Mouse (Mus musculus) lung, embryonic 14.5 days (tissue): ENCODE measurements around the gene Nek1. TPM values are rescaled to one million over a fixed set of nuclear protein-coding genes. Genes with fewer than 3 reads are reported as not detected.

Experiments used
- ATAC-seq: fragments of 200-750 bp; cut with Nextera tagmentation; 2 replicates; pipeline ENCODE4 v1.8.0; 2017; ENCODE audit warnings: mild to moderate bottlenecking, moderate TSS enrichment, moderate library complexity; ENCODE audit not compliant: insufficient read depth
- DNase-seq: peaks from one replicate; pipeline ENCODE4 v3.0.0-alpha.2; 2015
- H3K27ac ChIP-seq: fragments of 300-500 bp; sonication (generic); 2 replicates; pipeline ENCODE4 v1.5.1; 2014; ENCODE audit warnings: low read depth, mild to moderate bottlenecking, moderate library complexity
- H3K27me3 ChIP-seq: fragments of 300-500 bp; sonication (generic); 2 replicates; pipeline ENCODE4 v1.6.1; 2014; ENCODE audit warnings: low read length, control low read depth; ENCODE audit not compliant: insufficient read depth
- H3K36me3 ChIP-seq: fragments of 300-500 bp; sonication (generic); 2 replicates; pipeline ENCODE4 v1.6.1; 2014; ENCODE audit warnings: control low read depth; ENCODE audit not compliant: insufficient read depth
- H3K4me1 ChIP-seq: fragments of 300-500 bp; sonication (generic); 2 replicates; pipeline ENCODE4 v1.6.1; 2014; ENCODE audit warnings: antibody characterized with exemption, control low read depth; ENCODE audit not compliant: insufficient read depth
- H3K4me2 ChIP-seq: fragments of 300-500 bp; sonication (generic); 2 replicates; pipeline ENCODE4 v1.6.1; 2014; ENCODE audit warnings: mild to moderate bottlenecking
- H3K4me3 ChIP-seq: fragments of 300-500 bp; sonication (generic); 2 replicates; pipeline ENCODE4 v1.5.1; 2014; ENCODE audit warnings: low read depth, low read length
- H3K9ac ChIP-seq: fragments of 300-500 bp; sonication (generic); 2 replicates; pipeline ENCODE4 v1.6.1; 2014
- H3K9me3 ChIP-seq: fragments of 300-500 bp; sonication (generic); 2 replicates; pipeline ENCODE4 v1.6.1; 2016; ENCODE audit warnings: low read depth, low read length, control low read depth
- CTCF ChIP-seq: IDR thresholded peaks from 2 replicates; pipeline ENCODE4 v1.5.1; 2016; ENCODE audit warnings: antibody characterized with exemption, low read depth
- WGBS: fragments of 180-500 bp; shearing (Covaris S2); extraction: QIAGEN DNeasy Blood & Tissue Kit; methylation state at CpG from one replicate; pipeline ENCODE4 v1.1.7; 2014; 5-methylcytosine and 5-hydroxymethylcytosine counted together
- polyA plus RNA-seq: library from polyadenylated mRNA; unstranded; fragments of >200 nt; fragmentation: Nextera tagmentation; extraction: Ambion mirVana; gene quantifications from 2 replicates; pipeline ENCODE4 v1.2.1, GENCODE M21; 2014

Gene Nek1
- polyA plus RNA-seq, 1 experiment from 2014 or later, result 20.7 TPM

GRCm38 (mm10) chr8:60992561-60992909 is 460 bp upstream of the Nek1 start:
- H3K4me2 ChIP-seq, result peak overlapping the region; percentile 85
- TF ChIP-seq CTCF, result no peak
- H3K36me3 ChIP-seq, result no peaks in the 10 kb centered on the region
- H3K27me3 ChIP-seq, result no peaks in the 10 kb centered on the region
- peak; percentile 90 for ATAC-seq
- peak overlapping the region; percentile 58 for H3K9ac ChIP-seq
- H3K9me3 ChIP-seq, result no peaks in the 10 kb centered on the region
- peaks cover 3% of the 10 kb centered on the region; the same call in 1 of the 2 replicates for H3K4me1 ChIP-seq
- peak overlapping the region; percentile 79 for H3K4me3 ChIP-seq
- H3K27ac ChIP-seq, result peak overlapping the region; percentile 94
- WGBS, result under 1% methylated on average over 16 of the region's 16 CpGs
- peak; percentile 78 for DNase-seq

- Histone ChIP-seq H3K36me3 (no peaks in the 10 kb centered on the region), H3K27me3 (no peaks in the 10 kb centered on the region), H3K27ac (peak overlapping the region; percentile 94), H3K4me3 (peak overlapping the region; percentile 79), H3K9ac (peak overlapping the region; percentile 77), H3K4me1 (peaks cover 3% of the 10 kb centered on the region; the same call in 1 of the 2 replicates), H3K9me3 (no peaks in the 10 kb centered on the region), H3K4me2 (peak overlapping the region; percentile 85)
- ATAC-seq (no peak), DNase-seq (no peak)
- 2% methylated on average over 12 of the region's 12 CpGs for WGBS
- TF ChIP-seq CTCF, result no peak
These were observed 618 bp downstream of the Nek1 start for GRCm38 (mm10) chr8:60993639-60993986.

- ATAC-seq (no peak), DNase-seq (peak; percentile 39)
- no peak overlapping the region for H3K27ac ChIP-seq
- peaks cover 3% of the 10 kb centered on the region; the same call in 1 of the 2 replicates for H3K4me1 ChIP-seq
- H3K4me3 ChIP-seq, result no peak overlapping the region
- no peak overlapping the region for H3K4me2 ChIP-seq
- H3K36me3 ChIP-seq, result no peaks in the 10 kb centered on the region
- WGBS, result 68% methylated on average over 3 of the region's 3 CpGs
- no peaks in the 10 kb centered on the region for H3K27me3 ChIP-seq
- no peak for TF ChIP-seq CTCF
- no peak overlapping the region for H3K9ac ChIP-seq
- no peaks in the 10 kb centered on the region for H3K9me3 ChIP-seq
These were observed 3.5 kb downstream of the Nek1 start for GRCm38 (mm10) chr8:60996468-60996867.

GRCm38 (mm10) chr8:61041951-61042350 is 49.0 kb downstream of the Nek1 start:
- Histone ChIP-seq H3K9me3 (no peaks in the 10 kb centered on the region), H3K27ac (no peak overlapping the region), H3K9ac (no peak overlapping the region), H3K27me3 (no peaks in the 10 kb centered on the region), H3K36me3 (0 out of 2 replicates have a peak, but pooled peaks cover 5% of the 10 kb centered on the region), H3K4me2 (no peak overlapping the region), H3K4me3 (no peak overlapping the region), H3K4me1 (no peaks in the 10 kb centered on the region)
- DNase-seq (peak; percentile 84), ATAC-seq (no peak)
- TF ChIP-seq CTCF, result peak; percentile 79

- Histone ChIP-seq H3K27me3 (no peaks in the 10 kb centered on the region), H3K9me3 (no peaks in the 10 kb centered on the region), H3K4me1 (no peaks in the 10 kb centered on the region), H3K4me3 (no peak overlapping the region), H3K4me2 (no peak overlapping the region), H3K36me3 (no peaks in the 10 kb centered on the region), H3K9ac (no peak overlapping the region), H3K27ac (no peak overlapping the region)
- ATAC-seq (no peak), DNase-seq (no peak)
- TF ChIP-seq CTCF, result no peak
- WGBS, result 78% methylated on average over 4 of the region's 4 CpGs
These were observed 50.9 kb downstream of the Nek1 start for GRCm38 (mm10) chr8:61043874-61044273.

GRCm38 (mm10) chr8:61046816-61047215 is 53.8 kb downstream of the Nek1 start:
- no peaks in the 10 kb centered on the region for H3K27me3 ChIP-seq
- H3K4me1 ChIP-seq, result no peaks in the 10 kb centered on the region
- no peaks in the 10 kb centered on the region for H3K9me3 ChIP-seq
- no peak overlapping the region for H3K4me2 ChIP-seq
- WGBS, result 52% methylated on average over 1 of the region's 1 CpGs
- H3K9ac ChIP-seq, result no peak overlapping the region
- no peak overlapping the region for H3K4me3 ChIP-seq
- no peak for ATAC-seq
- peaks cover 8% of the 10 kb centered on the region; the same call in 1 of the 2 replicates for H3K36me3 ChIP-seq
- no peak for TF ChIP-seq CTCF
- DNase-seq, result peak; percentile 72
- no peak overlapping the region for H3K27ac ChIP-seq

- ATAC-seq (no peak), DNase-seq (no peak)
- Histone ChIP-seq H3K4me3 (no peak overlapping the region), H3K9me3 (no peaks in the 10 kb centered on the region), H3K4me1 (no peaks in the 10 kb centered on the region), H3K27me3 (no peaks in the 10 kb centered on the region), H3K4me2 (no peak overlapping the region), H3K9ac (no peak overlapping the region), H3K36me3 (peaks cover 11% of the 10 kb centered on the region; the same call in 1 of the 2 replicates), H3K27ac (no peak overlapping the region)
- WGBS, result 91% methylated on average over 1 of the region's 1 CpGs
- no peak for TF ChIP-seq CTCF
These were observed 60.0 kb downstream of the Nek1 start for GRCm38 (mm10) chr8:61053017-61053416.

- no peak overlapping the region for H3K27ac ChIP-seq
- no peaks in the 10 kb centered on the region for H3K27me3 ChIP-seq
- no peaks in the 10 kb centered on the region for H3K9me3 ChIP-seq
- ATAC-seq, result no peak
- no peaks in the 10 kb centered on the region for H3K4me1 ChIP-seq
- H3K4me3 ChIP-seq, result no peak overlapping the region
- peaks cover 11% of the 10 kb centered on the region; the same call in 1 of the 2 replicates for H3K36me3 ChIP-seq
- DNase-seq, result no peak
- H3K9ac ChIP-seq, result no peak overlapping the region
- TF ChIP-seq CTCF, result no peak
- H3K4me2 ChIP-seq, result no peak overlapping the region
- WGBS, result 76% methylated on average over 5 of the region's 5 CpGs
These were observed 61.3 kb downstream of the Nek1 start for GRCm38 (mm10) chr8:61054313-61054712.
